Mouse (Mus musculus): ENCODE results near the gene Asic5.

The Asic5 gene

GRCm38 (mm10) chr3:82007002-82007401 is 24.9 kb downstream of the Asic5 start:
- CTCF ChIA-PET, result no interaction called here

- CTCF ChIA-PET, result no interaction called here
Observed at GRCm38 (mm10) chr3:82014148-82014703, 32.1 kb downstream of the Asic5 start.

- CTCF ChIA-PET, result no interaction called here
Observed at GRCm38 (mm10) chr3:82022421-82022920, 40.4 kb downstream of the Asic5 start.

- CTCF ChIA-PET, result no interaction called here
Observed at GRCm38 (mm10) chr3:82023065-82023464, 41.0 kb downstream of the Asic5 start.

- CTCF ChIA-PET, result interaction anchor here (0.8 kb wide), 1 partner anchor 32 kb away, joined by 3 read pairs; no protein-coding TSS in a partner anchor
Observed at GRCm38 (mm10) chr3:82027286-82027685, 45.2 kb downstream of the Asic5 start.

- CTCF ChIA-PET, result interaction anchor here (0.7 kb wide), 1 partner anchor 20 kb away, joined by 3 read pairs; no protein-coding TSS in a partner anchor
Observed at GRCm38 (mm10) chr3:82029229-82029628, 47.1 kb downstream of the Asic5 start.

- CTCF ChIA-PET, result no interaction called here
Observed at GRCm38 (mm10) chr3:82030008-82030748, 48.1 kb downstream of the Asic5 start.

- CTCF ChIA-PET, result no interaction called here
Observed at GRCm38 (mm10) chr3:82036262-82037044, 54.4 kb downstream of the Asic5 start.

- CTCF ChIA-PET, result no interaction called here
Observed at GRCm38 (mm10) chr3:82043676-82044075, 61.6 kb downstream of the Asic5 start.

- CTCF ChIA-PET, result no interaction called here
Observed at GRCm38 (mm10) chr3:82044902-82045301, 62.8 kb downstream of the Asic5 start.

GRCm38 (mm10) chr3:82046087-82046486 is 64.0 kb downstream of the Asic5 start:
- CTCF ChIA-PET, result no interaction called here

- CTCF ChIA-PET, result interaction anchor here (0.7 kb wide), 1 partner anchor 45 kb away, joined by 3 read pairs; no protein-coding TSS in a partner anchor
Observed at GRCm38 (mm10) chr3:82047100-82047753, 65.1 kb downstream of the Asic5 start.

GRCm38 (mm10) chr3:82048078-82048477 is 66.0 kb downstream of the Asic5 start:
- CTCF ChIA-PET, result interaction anchor here (0.7 kb wide), 1 partner anchor 46 kb away, joined by 3 read pairs; no protein-coding TSS in a partner anchor

GRCm38 (mm10) chr3:82048681-82049080 is 66.6 kb downstream of the Asic5 start:
- CTCF ChIA-PET, result no interaction called here

- CTCF ChIA-PET, result no interaction called here
Observed at GRCm38 (mm10) chr3:82051468-82051867, 69.4 kb downstream of the Asic5 start.

- CTCF ChIA-PET, result no interaction called here
Observed at GRCm38 (mm10) chr3:82052029-82052428, 69.9 kb downstream of the Asic5 start.

GRCm38 (mm10) chr3:82054283-82054974 is 72.3 kb downstream of the Asic5 start:
- CTCF ChIA-PET, result no interaction called here

- CTCF ChIA-PET, result no interaction called here
Observed at GRCm38 (mm10) chr3:82057201-82057600, 75.1 kb downstream of the Asic5 start.

- CTCF ChIA-PET, result no interaction called here
Observed at GRCm38 (mm10) chr3:82061402-82062180, 79.5 kb downstream of the Asic5 start.

- CTCF ChIA-PET, result no interaction called here
Observed at GRCm38 (mm10) chr3:82067830-82068229, 85.7 kb downstream of the Asic5 start.

Measured in spleen, embryonic (tissue).